Mouse (Mus musculus) liver, embryonic 14.5 days (tissue): ENCODE measurements around the gene Sos1. TPM values are rescaled to one million over a fixed set of nuclear protein-coding genes. Genes with fewer than 3 reads are reported as not detected.

Experiments used
- ATAC-seq: fragments of 200-750 bp; cut with Nextera tagmentation; 2 replicates; pipeline ENCODE4 v1.8.0; 2017; ENCODE audit warnings: moderate number of reproducible peaks, mild to moderate bottlenecking, moderate library complexity; ENCODE audit not compliant: insufficient read depth
- DNase-seq, 3 experiments: peaks; one replicate each; pipeline ENCODE4 v3.0.0-alpha.2; 2012 to 2013; ENCODE audit warnings: low read depth in 3 of 3, low spot score in 3 of 3
- H3K27ac ChIP-seq: fragments of 300-500 bp; sonication (generic); 2 replicates; pipeline ENCODE4 v1.5.1; 2014; ENCODE audit warnings: moderate library complexity, mild to moderate bottlenecking, control low read depth, inconsistent platforms
- H3K27me3 ChIP-seq: fragments of 300-500 bp; sonication (generic); 2 replicates; pipeline ENCODE4 v1.6.1; 2014; ENCODE audit warnings: mild to moderate bottlenecking, low read length, moderate library complexity; ENCODE audit not compliant: control insufficient read depth, insufficient read depth
- H3K36me3 ChIP-seq: fragments of 300-500 bp; sonication (generic); replicated peaks from 2 replicates; pipeline ENCODE4 v1.6.1; 2014; ENCODE audit warnings: low read depth; ENCODE audit not compliant: control insufficient read depth, insufficient read depth
- H3K4me1 ChIP-seq, 2 experiments: fragments of 200-500 bp in 1 of 2; fragments of 300-500 bp in 1 of 2; sonication (generic) in 1 of 2; replicated peaks; 2 replicates each; pipeline ENCODE4 v1.6.1; 2012 to 2014; ENCODE audit warnings: antibody characterized with exemption in 1 of 2, inconsistent platforms in 1 of 2, low read length in 1 of 2; ENCODE audit not compliant: control insufficient read depth in 2 of 2, insufficient read depth in 2 of 2
- H3K4me2 ChIP-seq: fragments of 300-500 bp; sonication (generic); 2 replicates; pipeline ENCODE4 v1.6.1; 2014; ENCODE audit warnings: low read depth, mild to moderate bottlenecking, control low read depth, moderate library complexity
- H3K4me3 ChIP-seq, 2 experiments: fragments of 200-500 bp in 1 of 2; fragments of 300-500 bp in 1 of 2; sonication (generic) in 1 of 2; 2 replicates each; pipeline ENCODE4 v1.5.1; 2012 to 2014; ENCODE audit warnings: low read depth in 2 of 2, low read length in 2 of 2, mild to moderate bottlenecking in 2 of 2, control low read depth in 1 of 2, inconsistent platforms in 1 of 2, moderate library complexity in 1 of 2; ENCODE audit not compliant: insufficient read depth in 1 of 2
- H3K9ac ChIP-seq: fragments of 300-500 bp; sonication (generic); replicated peaks from 2 replicates; pipeline ENCODE4 v1.6.1; 2014; ENCODE audit warnings: mild to moderate bottlenecking, control low read depth, moderate library complexity
- H3K9me3 ChIP-seq: fragments of 300-500 bp; sonication (generic); 2 replicates; pipeline ENCODE4 v1.6.1; 2016; ENCODE audit warnings: low read length, mixed read lengths; ENCODE audit not compliant: control insufficient read depth
- CTCF ChIP-seq: IDR thresholded peaks from 2 replicates; pipeline ENCODE4 v1.5.1; 2016; ENCODE audit warnings: antibody characterized with exemption, low read depth, control low read depth
- EP300 ChIP-seq: IDR thresholded peaks from 2 replicates; pipeline ENCODE4 v1.6.1; 2016; ENCODE audit warnings: antibody characterized with exemption, low read depth
- WGBS: fragments of 180-500 bp; shearing (Covaris S2); extraction: QIAGEN DNeasy Blood & Tissue Kit; methylation state at CpG from one replicate; pipeline ENCODE4 v1.1.7; 2014; ENCODE audit not compliant: insufficient replicate concordance; 5-methylcytosine and 5-hydroxymethylcytosine counted together
- polyA plus RNA-seq, 2 experiments: library from polyadenylated mRNA; depleted of rRNA in 1 of 2; stranded (reverse) in 1 of 2; unstranded in 1 of 2; fragments of >200 nt; fragmentation: Nextera tagmentation in 1 of 2; extraction: Ambion mirVana in 1 of 2; gene quantifications; 2 replicates each; pipeline versions ENCODE4 v1.2.1 to v1.2.3; 2012 to 2014

Gene Sos1
- polyA plus RNA-seq, 2 experiments, result 1.3 to 1.7 TPM

DNA sequence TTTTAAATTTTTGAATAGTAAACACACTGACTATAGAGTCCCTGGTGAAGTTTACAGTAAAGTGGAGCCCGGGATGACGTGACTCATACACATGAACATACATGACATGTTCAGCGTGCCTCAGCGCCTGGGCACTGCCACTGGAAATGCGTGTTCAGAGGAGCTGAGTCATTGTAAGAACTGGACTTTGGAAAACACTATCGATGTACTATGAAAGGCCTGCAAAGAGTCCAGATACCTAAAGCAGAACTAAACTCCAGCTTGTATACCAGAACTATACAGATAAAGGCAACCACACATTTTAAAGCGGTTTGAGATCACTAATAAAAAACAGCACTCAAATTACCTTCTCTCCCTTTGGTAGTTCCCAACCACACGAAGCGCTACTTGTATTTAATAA, 48.3 kb downstream of the Sos1 start:
- no peak for TF ChIP-seq CTCF
- TF ChIP-seq EP300, result no peak
- Histone ChIP-seq H3K36me3 (peaks cover 6% of the 10 kb centered on the region; the same call in 1 of the 2 replicates), H3K9ac (no peak overlapping the region), H3K9me3 (no peaks in the 10 kb centered on the region), H3K4me3 (no peak overlapping the region), H3K27ac (no peak overlapping the region), H3K4me1 (no peaks in the 10 kb centered on the region), H3K27me3 (no peaks in the 10 kb centered on the region), H3K4me2 (no peak overlapping the region)
- ATAC-seq (no peak), DNase-seq (no peak)
- WGBS, result 85% methylated on average over 9 of the region's 9 CpGs

DNA sequence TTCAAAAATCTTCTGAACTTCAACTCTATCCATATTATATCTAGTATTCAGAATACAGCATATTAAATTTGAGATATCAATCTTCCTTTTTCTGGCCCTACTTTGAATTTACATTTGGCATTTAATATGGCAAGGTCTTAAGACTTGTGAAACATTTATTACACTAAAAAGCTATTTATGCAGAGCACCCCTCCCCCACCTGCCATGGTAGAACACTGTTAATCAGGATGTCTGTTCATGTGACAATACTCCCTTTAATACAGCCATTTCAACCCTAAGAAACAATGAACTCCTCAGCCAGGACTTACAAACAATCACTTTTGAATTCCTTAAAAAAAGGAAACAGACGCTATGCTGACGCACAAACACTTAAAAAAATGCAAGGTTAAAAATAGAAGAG, 52.3 kb downstream of the Sos1 start:
- ATAC-seq (no peak), DNase-seq (no peak)
- H3K4me1 ChIP-seq, result no peaks in the 10 kb centered on the region
- no peaks in the 10 kb centered on the region for H3K36me3 ChIP-seq
- H3K27me3 ChIP-seq, result no peaks in the 10 kb centered on the region
- H3K9ac ChIP-seq, result no peak overlapping the region
- no peak overlapping the region for H3K27ac ChIP-seq
- no peak overlapping the region for H3K4me2 ChIP-seq
- TF ChIP-seq CTCF, result no peak
- TF ChIP-seq EP300, result no peak
- WGBS, result 71% methylated on average over 2 of the region's 2 CpGs
- H3K9me3 ChIP-seq, result no peaks in the 10 kb centered on the region
- H3K4me3 ChIP-seq, result no peak overlapping the region

DNA sequence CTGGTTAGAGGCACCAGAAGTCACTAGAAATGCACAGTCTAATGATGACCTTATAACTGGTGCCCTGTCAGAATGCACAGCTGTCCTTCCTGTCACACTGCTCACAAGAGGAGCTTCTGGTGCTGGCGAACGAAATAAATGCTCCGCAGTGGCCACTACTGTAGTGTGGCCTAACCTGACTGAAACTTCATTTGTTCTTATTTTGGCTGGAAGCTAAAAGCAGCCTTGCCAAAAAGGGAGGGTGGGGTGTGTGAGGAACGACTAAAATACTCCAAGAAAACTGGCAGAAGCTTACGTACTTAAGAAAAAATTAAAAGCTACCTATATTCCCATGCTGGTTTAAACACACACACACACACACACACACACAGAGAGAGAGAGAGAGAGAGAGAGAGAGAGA, 53.4 kb downstream of the Sos1 start:
- H3K4me2 ChIP-seq, result no peak overlapping the region
- no peaks in the 10 kb centered on the region for H3K9me3 ChIP-seq
- no peak overlapping the region for H3K9ac ChIP-seq
- peaks cover 7% of the 10 kb centered on the region for H3K36me3 ChIP-seq
- H3K27me3 ChIP-seq, result no peaks in the 10 kb centered on the region
- no peaks in the 10 kb centered on the region for H3K4me1 ChIP-seq
- H3K4me3 ChIP-seq, result no peak overlapping the region
- TF ChIP-seq CTCF, result no peak
- no peak for TF ChIP-seq EP300
- no peak overlapping the region for H3K27ac ChIP-seq
- 76% methylated on average over 5 of the region's 5 CpGs for WGBS
- ATAC-seq (no peak), DNase-seq (no peak)

DNA sequence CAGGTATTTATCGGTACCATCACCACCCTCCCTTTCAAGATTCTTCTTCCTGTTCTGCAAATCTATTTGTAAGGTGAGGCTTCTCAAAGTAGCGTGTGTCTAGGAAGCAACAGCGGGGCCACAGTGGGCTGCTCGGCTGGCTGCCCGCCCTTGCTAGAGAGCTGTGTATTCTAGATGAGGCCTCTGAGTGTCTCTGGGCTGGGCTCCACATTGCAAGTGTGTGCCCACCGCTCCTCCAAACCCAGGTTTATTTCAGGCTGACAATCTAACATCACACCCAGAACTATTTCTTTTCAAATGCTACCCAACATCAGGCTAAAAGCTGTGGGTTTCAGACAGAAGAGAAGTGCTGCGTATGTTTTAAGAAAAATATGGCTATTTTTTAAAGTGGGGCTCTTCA, 54.1 kb downstream of the Sos1 start:
- Histone ChIP-seq H3K4me1 (no peaks in the 10 kb centered on the region), H3K27ac (no peak overlapping the region), H3K9ac (no peak overlapping the region), H3K36me3 (peaks cover 7% of the 10 kb centered on the region), H3K27me3 (no peaks in the 10 kb centered on the region), H3K4me3 (no peak overlapping the region), H3K4me2 (no peak overlapping the region), H3K9me3 (no peaks in the 10 kb centered on the region)
- 78% methylated on average over 7 of the region's 7 CpGs for WGBS
- ATAC-seq (no peak), DNase-seq (no peak)
- TF ChIP-seq EP300 (no peak), CTCF (no peak)

DNA sequence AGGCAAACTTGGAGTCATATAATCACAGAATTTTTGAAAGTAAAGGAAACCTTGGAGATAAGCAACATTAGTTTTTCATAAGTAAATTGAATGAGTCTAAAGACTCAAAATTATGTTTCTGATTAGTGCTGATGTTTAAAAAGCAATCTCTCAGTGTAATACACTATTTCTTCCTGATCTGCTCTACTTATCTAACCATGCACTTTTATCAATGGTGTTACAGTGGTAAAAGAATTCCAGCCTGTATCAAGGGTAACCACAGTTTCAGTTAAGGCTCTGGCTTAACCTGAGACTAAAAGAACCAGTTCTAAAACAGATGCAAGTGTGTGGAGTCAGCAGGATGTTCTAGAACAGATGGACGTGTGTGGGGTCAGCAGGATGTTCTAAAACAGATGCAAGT, 59.3 kb downstream of the Sos1 start:
- Histone ChIP-seq H3K4me2 (no peak overlapping the region), H3K27ac (no peak overlapping the region), H3K9ac (no peak overlapping the region), H3K27me3 (no peaks in the 10 kb centered on the region), H3K9me3 (no peaks in the 10 kb centered on the region), H3K36me3 (peaks cover 9% of the 10 kb centered on the region), H3K4me1 (no peaks in the 10 kb centered on the region), H3K4me3 (no peak overlapping the region)
- DNase-seq (no peak), ATAC-seq (no peak)
- TF ChIP-seq CTCF (no peak), EP300 (no peak)
- 77% methylated on average over 1 of the region's 1 CpGs for WGBS
